8 mouse cellular contexts compared by ENCODE assay signal in genomic region chr11:83302526-83303251, GRCm38 (mm10). TPM values are rescaled to one million over a fixed set of nuclear protein-coding genes. Genes with fewer than 3 reads are reported as not detected.
DNase-seq lines count a peak whose midpoint lies in the region; ATAC-seq and TF ChIP-seq lines count a peak whose summit lies in the region.

Pex12 (minus strand) TSS chr11:83302586.

- H3K4me3 ChIP-seq in ES-E14 (ENCODE audit: insufficient read depth in 1 of 2, low read depth in 1 of 2, low read length in 2 of 2, poor library complexity in 1 of 2, severe bottlenecking in 1 of 2), result peak within 1 kb of the TSS; percentile 79 to 84
- peak within 1 kb of the TSS; percentile 73 for H3K4me3 ChIP-seq in forebrain, embryonic 15.5 days
- peak within 1 kb of the TSS; percentile 94 for H3K4me3 ChIP-seq in lung, adult 2 months (replicated peaks; ENCODE audit: extremely low read depth, low read depth, low read length)

- TF ChIP-seq POLR2A in lung, adult 2 months (IDR thresholded peaks at IDR 0.05; ENCODE audit: borderline replicate concordance, extremely low read depth, low read depth, low read length), result peak; percentile 72; the same call in 1 of the 2 replicates

- peak within 1 kb of the TSS; percentile 83 for H3K27ac ChIP-seq in ES-E14 (ENCODE audit: insufficient read depth, low read depth, low read length, poor library complexity, severe bottlenecking)
- peak within 1 kb of the TSS; percentile 95 for H3K27ac ChIP-seq in forebrain, embryonic 15.5 days (replicated peaks)

- DNase-seq in ES-E14 (ENCODE audit: low read depth, low spot score), result peak; percentile 97
- peak; percentile 93 for DNase-seq in cerebellum, adult 11-12 months
- DNase-seq in heart, postnatal 25 days (ENCODE audit: low spot score), result peak; percentile 85
- peak; percentile 91 to 97 for DNase-seq in layer of hippocampus, adult 18-20 months (ENCODE audit: low spot score in 2 of 2)
- peak; percentile 95 for DNase-seq in lung, adult 2 months
- DNase-seq in thymus, adult 18-20 months, result peak; percentile 87 to 91

- no peaks in the 10 kb centered on the region for H3K36me3 ChIP-seq in ES-E14 (ENCODE audit: control insufficient read depth, insufficient read depth, low read length, poor library complexity, severe bottlenecking)
- no peaks in the 10 kb centered on the region for H3K36me3 ChIP-seq in forebrain, embryonic 15.5 days

- H3K9ac ChIP-seq in ES-E14 (ENCODE audit: insufficient read depth, low read depth, low read length, poor library complexity, severe bottlenecking), result peak within 1 kb of the TSS; percentile 82
- H3K9ac ChIP-seq in forebrain, embryonic 15.5 days (replicated peaks), result peak within 1 kb of the TSS; percentile 79

- peak; percentile 83 for ATAC-seq in forebrain, embryonic 15.5 days (replicated peaks)
- peak; percentile 86 for ATAC-seq in neutrophil, adult 5-6 weeks (ENCODE audit: extremely low read depth, insufficient number of reproducible peaks, low FRiP score, poor library complexity, severe bottlenecking)

- H3K27me3 ChIP-seq in forebrain, embryonic 15.5 days, result no peaks in the 10 kb centered on the region

- H3K4me1 ChIP-seq in ES-E14 (ENCODE audit: control insufficient read depth in 2 of 2, insufficient read depth in 2 of 2, low read length in 2 of 2, poor library complexity in 1 of 2), result peaks cover 0 to 2% of the 10 kb centered on the region in 2 experiments; a peak in 1 of 4 replicates
- H3K4me1 ChIP-seq in forebrain, embryonic 15.5 days, result peaks cover 39% of the 10 kb centered on the region
- H3K4me1 ChIP-seq in lung, adult 2 months (ENCODE audit: control insufficient read depth, insufficient read depth, low read length), result peaks cover 12% of the 10 kb centered on the region

- intact Hi-C loops in heart, postnatal 25 days (cut with DNase I), result no loop called here

- no peak for TF ChIP-seq CTCF in lung, adult 2 months (IDR thresholded peaks at IDR 0.05; ENCODE audit: insufficient read depth, low read length)

- H3K4me2 ChIP-seq in forebrain, embryonic 15.5 days (replicated peaks), result peak within 1 kb of the TSS; percentile 48

- H3K9me3 ChIP-seq in ES-E14 (ENCODE audit: control insufficient read depth, insufficient read depth, low read depth, low read length), result no peaks in the 10 kb centered on the region
- no peaks in the 10 kb centered on the region for H3K9me3 ChIP-seq in forebrain, embryonic 15.5 days

- in situ Hi-C loops in ES-E14 (cut with MboI; ENCODE audit: low sequenced_read_pairs in 2 of 2, unreplicated experiment in 2 of 2), result no loop called here

- WGBS in forebrain, embryonic 15.5 days, result under 1% methylated on average over 51 of the region's 51 CpGs
- under 1% methylated on average over 51 of the region's 51 CpGs for WGBS in lung, adult 2 months

TF ChIP-seq in ES-E14, 5 proteins besides CTCF, POLR2A, EP300 and RAD21:
- TF ChIP-seq ZC3H11A (IDR thresholded peaks at IDR 0.05; ENCODE audit: borderline replicate concordance, low read depth, low read length) (0 out of 2 replicates have a peak, but pooled peaks have one; percentile 36), HCFC1 (IDR thresholded peaks at IDR 0.05; ENCODE audit: borderline replicate concordance, insufficient read depth, low read length) (peak; percentile 93), CHD2 (IDR thresholded peaks at IDR 0.05; ENCODE audit: low read depth, low read length) (no peak)
TF ChIP-seq in ES-E14: peak in this region for 2.

RNA-seq across cellular contexts. Expression of gene Pex12, which starts in this region (rescaled TPM):
- total RNA-seq in ES-E14 (2012; rRNA removed), result 5.4 and 10.0 TPM in 2 replicates
- polyA plus RNA-seq in forebrain, embryonic 15.5 days (2015; fragmentation: Nextera tagmentation; extraction: Ambion mirVana), result 20.2 and 20.3 TPM in 2 replicates
- 1 to 10 TPM; 5.7 to 6.5 TPM for total RNA-seq in heart, postnatal 25 days (2021)
- 10 to 100 TPM in 1 of 2 experiments, 1 to 10 TPM in 1; 9.9 to 12.9 TPM for total RNA-seq in layer of hippocampus, adult 18-20 months (2021)
- 6.5 and 6.7 TPM in 2 replicates for polyA plus RNA-seq in lung, adult 2 months (2012; rRNA removed)
- total RNA-seq in neutrophil, adult 5-6 weeks (2017), result 6.5 and 7.6 TPM in 2 replicates

Comparison
In these comparisons a context has a peak if more than half of its experiments do, and no peak if none do; other contexts are left out.
1. Peak in every context shown above with its lines: DNase-seq, ATAC-seq, H3K4me3 ChIP-seq and H3K27ac ChIP-seq.